Mouse (Mus musculus) T-helper 17 cell (primary cell): ENCODE measurements around the gene Kdm2b.
"Not testable (repeated sequence)": the region's sequence is repeated elsewhere in the genome, so short reads cannot be mapped to it uniquely, and the experiment has no call there.

Source experiments
- in situ Hi-C, 2 experiments: fragments of 300-600 bp; cut with MboI, MseI; formaldehyde crosslinking; loops; 1 replicate in 1 of 2; 2 replicates in 1 of 2; pipeline ENCODE4 v1.15.1; 2025; ENCODE audit warnings: high pct_unique_total_duplicates in 2 of 2

The Kdm2b gene

GRCm38 (mm10) chr5:122984483-122984882 is 5.1 kb downstream of the Kdm2b start:
- in situ Hi-C loops: loop anchor here in 1 of 2 experiments (10.0 kb wide), 1 partner anchor 160 kb away; the partner anchor contains the start of gene Setd1b

- in situ Hi-C loops: no loop called here
Observed at GRCm38 (mm10) chr5:122978970-122979369, 10.7 kb downstream of the Kdm2b start.

DNA sequence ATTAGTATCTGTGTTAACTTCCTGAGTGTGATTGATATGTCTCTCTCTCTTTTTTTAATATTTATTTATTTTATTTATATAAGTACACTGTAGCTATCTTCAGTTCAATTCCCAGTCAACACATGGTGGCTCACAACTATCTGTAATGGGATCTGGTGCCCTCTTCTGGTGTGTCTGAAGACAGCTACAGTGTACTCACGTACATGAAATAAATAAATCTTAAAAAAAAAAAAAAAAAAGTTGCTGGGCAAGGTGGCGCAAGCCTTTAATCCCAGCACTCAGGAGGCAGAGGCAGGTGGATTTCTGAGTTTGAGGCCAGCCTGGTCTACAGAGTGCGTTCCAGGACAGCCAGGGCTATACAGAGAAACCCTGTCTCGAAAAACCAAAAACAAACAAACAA is 14.9 kb downstream of the Kdm2b start:
- in situ Hi-C loops: not testable (repeated sequence)

DNA sequence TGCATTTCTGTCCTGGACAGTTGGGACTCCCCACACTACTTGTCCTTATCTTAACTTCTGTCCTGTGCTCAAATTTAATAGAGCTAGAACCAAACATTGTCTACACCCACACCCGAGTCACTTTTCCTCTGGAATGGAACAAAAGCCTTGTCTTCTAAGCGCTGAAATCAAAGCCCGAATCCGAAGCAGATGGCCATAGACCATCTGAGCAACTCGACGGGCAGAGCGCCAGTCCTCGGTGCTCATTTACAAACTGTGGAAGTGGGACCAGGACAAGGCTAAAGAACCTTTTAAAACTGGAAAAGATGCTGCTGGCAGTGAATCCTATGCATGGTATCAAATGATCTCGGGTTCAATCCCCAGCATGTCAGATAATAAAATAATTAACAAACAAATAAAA is 17.5 kb downstream of the Kdm2b start:
- in situ Hi-C loops: no loop called here

GRCm38 (mm10) chr5:122971438-122971837 is 18.2 kb downstream of the Kdm2b start:
- in situ Hi-C loops: no loop called here

GRCm38 (mm10) chr5:122970056-122970455 is 19.6 kb downstream of the Kdm2b start:
- in situ Hi-C loops: no loop called here

GRCm38 (mm10) chr5:122968322-122968721 is 21.3 kb downstream of the Kdm2b start:
- in situ Hi-C loops: loop anchor here (5.0 kb wide), 3 partner anchors 39 to 79 kb away; partner anchors contain the start of gene Morn3 (in 2 of the 2)

GRCm38 (mm10) chr5:122965427-122965826 is 24.2 kb downstream of the Kdm2b start:
- in situ Hi-C loops: loop anchor here (5.0 kb wide), 3 partner anchors 42 to 82 kb away; partner anchors contain the start of gene Morn3 (in 2 of the 2)

- in situ Hi-C loops: loop anchor here (5.0 kb wide), 3 partner anchors 42 to 82 kb away; partner anchors contain the start of gene Morn3 (in 2 of the 2)
Observed at GRCm38 (mm10) chr5:122964853-122965252, 24.8 kb downstream of the Kdm2b start.

DNA sequence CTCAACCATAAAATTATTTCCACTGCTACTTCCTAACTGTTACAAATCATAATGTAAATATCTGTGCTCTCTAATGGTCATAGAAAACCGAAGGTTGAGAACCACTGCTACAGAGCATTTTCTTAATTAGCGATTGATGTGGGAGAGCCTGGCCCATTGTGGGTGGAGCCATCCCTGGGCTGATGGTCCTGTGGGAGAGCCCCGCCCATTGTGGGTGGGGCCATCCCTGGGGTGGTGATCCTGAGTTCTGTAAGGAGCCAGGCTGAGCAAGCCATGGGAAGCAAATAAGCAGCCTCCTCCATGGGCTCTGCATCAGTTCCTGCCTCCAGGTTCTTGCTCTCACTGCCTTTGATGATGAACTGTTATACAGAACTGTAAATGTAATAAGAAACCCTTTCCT is 27.7 kb downstream of the Kdm2b start:
- in situ Hi-C loops: no loop called here

DNA sequence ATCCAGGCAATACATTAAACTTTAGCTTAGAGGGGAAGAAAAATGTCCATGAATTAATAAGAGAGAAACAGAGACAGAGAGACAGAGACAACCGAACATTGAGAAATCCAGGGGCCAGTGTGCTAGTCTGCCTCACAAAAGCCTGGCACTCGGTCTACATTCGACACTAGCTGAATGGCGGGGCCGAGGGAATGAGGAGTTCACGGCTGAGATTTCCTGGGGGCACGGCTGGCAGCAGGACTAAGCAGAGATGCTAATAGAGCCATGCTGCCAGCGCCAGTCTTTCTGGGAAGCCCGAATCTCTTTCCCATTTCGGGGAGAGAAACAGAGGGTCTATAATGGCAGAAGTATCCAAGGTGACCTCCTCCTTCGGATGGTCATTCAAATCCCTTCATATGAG is 30.2 kb downstream of the Kdm2b start:
- in situ Hi-C loops: no loop called here

DNA sequence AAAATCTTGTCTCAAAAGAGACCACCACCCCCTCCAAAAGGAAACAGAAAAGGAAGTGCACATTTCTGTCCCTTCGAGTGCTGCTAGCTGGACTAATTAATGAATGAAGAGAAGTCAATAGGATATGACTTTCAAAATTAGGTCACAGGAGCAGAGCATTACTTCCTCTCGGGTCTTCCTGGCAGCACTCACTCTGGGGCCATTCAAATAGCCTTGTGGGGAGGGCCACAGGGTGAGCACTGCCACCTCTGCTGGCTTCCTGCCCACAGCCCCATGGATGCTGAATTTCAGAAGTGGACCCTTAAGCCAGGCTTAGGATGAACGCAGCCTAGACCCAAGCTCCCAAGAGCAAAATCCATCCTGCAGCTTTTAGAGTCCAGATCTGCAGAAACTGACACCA is 33.6 kb downstream of the Kdm2b start:
- in situ Hi-C loops: no loop called here

- in situ Hi-C loops: no loop called here
Observed at GRCm38 (mm10) chr5:122951913-122952641, 37.5 kb downstream of the Kdm2b start.

- in situ Hi-C loops: no loop called here
Observed at GRCm38 (mm10) chr5:122951056-122951912, 38.3 kb downstream of the Kdm2b start.

GRCm38 (mm10) chr5:122950329-122950953 is 39.2 kb downstream of the Kdm2b start:
- in situ Hi-C loops: no loop called here

- in situ Hi-C loops: no loop called here
Observed at GRCm38 (mm10) chr5:122949101-122949500, 40.5 kb downstream of the Kdm2b start.

DNA sequence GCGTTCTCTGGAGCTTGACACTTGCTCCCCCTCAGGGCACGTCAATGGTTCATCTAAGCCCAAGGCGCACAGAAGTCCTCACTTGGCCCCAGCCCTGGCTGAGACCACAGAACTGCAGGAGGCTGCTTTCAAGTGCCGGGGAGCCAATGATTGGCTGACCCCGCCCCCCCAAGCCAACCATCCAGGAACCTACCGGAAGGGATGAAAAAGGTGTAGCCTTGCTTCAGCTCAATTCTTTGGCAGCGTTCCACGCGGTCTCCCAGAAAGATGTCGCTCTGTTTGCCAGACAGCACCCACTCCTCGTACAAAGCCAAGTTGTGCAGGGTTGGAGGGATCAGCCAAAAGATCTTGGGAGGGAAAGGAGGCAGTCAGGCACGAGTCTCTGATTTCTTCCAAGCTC is 42.1 kb downstream of the Kdm2b start:
- in situ Hi-C loops: no loop called here

DNA sequence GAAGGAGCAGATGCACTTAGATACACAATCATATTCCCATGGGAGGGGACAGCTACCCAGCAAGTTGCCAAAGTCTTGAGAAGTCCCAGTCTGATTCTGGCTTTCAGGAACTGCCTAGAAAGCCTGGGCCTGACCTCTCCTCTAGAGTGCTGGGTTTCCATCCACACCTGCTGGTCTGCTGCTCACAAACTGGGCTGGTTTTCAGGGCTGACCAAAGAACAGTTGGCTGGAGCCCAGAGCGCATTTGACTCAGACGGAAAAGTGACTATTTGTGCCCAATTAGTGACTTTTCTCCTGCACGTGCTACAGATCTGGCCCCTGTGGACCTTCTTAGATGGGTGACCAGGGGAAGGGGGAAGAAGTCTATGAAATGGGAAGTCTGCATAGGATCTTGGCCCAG is 50.9 kb downstream of the Kdm2b start:
- in situ Hi-C loops: no loop called here

DNA sequence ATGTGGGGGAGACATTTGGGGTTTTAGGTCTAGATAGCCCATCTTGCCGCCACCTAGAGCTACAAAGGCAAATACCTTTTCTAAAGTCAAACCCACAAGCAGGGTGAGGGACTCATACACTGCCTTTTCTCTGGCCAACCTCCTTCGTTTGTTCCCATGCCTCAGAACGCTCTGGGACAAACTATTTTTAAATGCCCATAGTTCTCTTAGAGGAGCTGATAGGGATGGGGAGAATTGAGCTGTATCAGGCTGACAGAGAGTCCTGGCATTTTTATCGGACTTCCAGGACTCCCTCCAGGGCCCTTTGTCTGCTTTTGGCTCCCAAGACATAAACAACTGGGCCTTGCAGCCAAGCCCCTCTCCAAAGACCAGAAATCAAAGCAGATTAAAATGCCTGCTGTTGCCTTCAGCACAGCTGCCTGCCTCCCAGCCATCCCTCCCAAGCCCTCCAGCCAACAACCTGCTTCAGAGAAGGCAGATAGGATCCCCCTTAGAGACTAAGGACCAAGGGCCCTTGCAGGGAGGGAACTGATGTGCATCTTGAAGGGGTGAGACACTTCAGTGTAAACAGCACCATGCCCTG is 51.6 kb downstream of the Kdm2b start:
- in situ Hi-C loops: no loop called here

GRCm38 (mm10) chr5:122937031-122937430 is 52.6 kb downstream of the Kdm2b start:
- in situ Hi-C loops: no loop called here

- in situ Hi-C loops: no loop called here
Observed at GRCm38 (mm10) chr5:122935810-122936209, 53.8 kb downstream of the Kdm2b start.

DNA sequence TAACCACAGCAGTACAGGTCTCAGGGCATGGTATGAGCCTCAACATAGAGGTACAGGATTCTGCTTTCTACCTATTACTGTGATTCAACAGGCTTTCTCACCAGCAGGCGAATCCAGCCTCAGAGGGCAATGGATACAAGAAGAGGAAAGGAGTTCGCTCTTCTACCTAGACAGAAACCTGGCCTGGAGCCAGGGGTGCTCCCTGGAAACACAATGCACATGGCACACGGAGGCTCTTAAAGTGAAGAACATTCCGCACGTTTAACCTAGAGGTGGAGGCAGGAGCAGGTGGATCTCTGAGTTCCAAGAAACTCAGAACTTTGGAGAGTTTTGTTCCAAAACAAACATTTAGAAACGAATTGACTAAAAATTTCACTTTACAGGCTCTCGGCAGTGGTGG is 58.6 kb downstream of the Kdm2b start:
- in situ Hi-C loops: no loop called here
